Mouse (Mus musculus) heart, embryonic 11.5 days (tissue): ENCODE results near the gene Ergic2. TPM values are rescaled to one million over a fixed set of nuclear protein-coding genes. Genes with fewer than 3 reads are reported as not detected.

Experiments
- ATAC-seq: fragments of 200-750 bp; cut with Nextera tagmentation; replicated peaks from 2 replicates; pipeline ENCODE4 v1.8.0; 2017; ENCODE audit warnings: moderate library complexity; ENCODE audit not compliant: insufficient number of reproducible peaks, low FRiP score, low TSS enrichment
- H3K27ac ChIP-seq: fragments of 300-500 bp; sonication (generic); 2 replicates; pipeline ENCODE4 v1.5.1; 2014; ENCODE audit warnings: mild to moderate bottlenecking, low read depth, low read length
- H3K27me3 ChIP-seq: fragments of 300-500 bp; sonication (generic); 2 replicates; pipeline ENCODE4 v1.6.1; 2014; ENCODE audit warnings: mild to moderate bottlenecking, low read length, mixed read lengths; ENCODE audit not compliant: control insufficient read depth, insufficient read depth
- H3K36me3 ChIP-seq: fragments of 300-500 bp; sonication (generic); 2 replicates; pipeline ENCODE4 v1.6.1; 2014; ENCODE audit warnings: mild to moderate bottlenecking, low read length, moderate library complexity, mixed read lengths; ENCODE audit not compliant: control insufficient read depth, insufficient read depth
- H3K4me1 ChIP-seq: fragments of 300-500 bp; sonication (generic); 2 replicates; pipeline ENCODE4 v1.6.1; 2014; ENCODE audit warnings: low read length; ENCODE audit not compliant: control insufficient read depth, insufficient read depth
- H3K4me2 ChIP-seq: fragments of 300-500 bp; sonication (generic); 2 replicates; pipeline ENCODE4 v1.6.1; 2014; ENCODE audit warnings: mild to moderate bottlenecking, moderate library complexity
- H3K4me3 ChIP-seq: fragments of 300-500 bp; sonication (generic); 2 replicates; pipeline ENCODE4 v1.5.1; 2014; ENCODE audit warnings: low read depth, low read length
- H3K9ac ChIP-seq: fragments of 300-500 bp; sonication (generic); 2 replicates; pipeline ENCODE4 v1.6.1; 2014; ENCODE audit warnings: mild to moderate bottlenecking, low read depth, low read length, moderate library complexity
- H3K9me3 ChIP-seq: fragments of 300-500 bp; sonication (generic); replicated peaks from 2 replicates; pipeline ENCODE4 v1.6.1; 2016; ENCODE audit warnings: low read length; ENCODE audit not compliant: control insufficient read depth
- WGBS: fragments of 180-500 bp; shearing (Covaris S2); extraction: QIAGEN DNeasy Blood & Tissue Kit; methylation state at CpG from one replicate; pipeline ENCODE4 v1.1.7; 2014; ENCODE audit not compliant: insufficient replicate concordance; 5-methylcytosine and 5-hydroxymethylcytosine counted together
- polyA plus RNA-seq: library from polyadenylated mRNA; unstranded; fragments of >200 nt; fragmentation: Nextera tagmentation; extraction: Ambion mirVana; gene quantifications from 2 replicates; pipeline ENCODE4 v1.2.1, GENCODE M21; 2014

Ergic2 gene
- polyA plus RNA-seq, 1 experiment from 2014 or later, result 176 TPM

GRCm38 (mm10) chr6:148133536-148133935 is 78.6 kb downstream of the Ergic2 start:
- Histone ChIP-seq H3K4me3 (no peak overlapping the region), H3K9me3 (no peaks in the 10 kb centered on the region), H3K27me3 (no peaks in the 10 kb centered on the region), H3K36me3 (no peaks in the 10 kb centered on the region), H3K27ac (no peak overlapping the region), H3K4me2 (no peak overlapping the region), H3K4me1 (no peaks in the 10 kb centered on the region), H3K9ac (no peak overlapping the region)
- ATAC-seq, result no peak

GRCm38 (mm10) chr6:148132314-148132713 is 79.9 kb downstream of the Ergic2 start:
- Histone ChIP-seq H3K4me3 (no peak overlapping the region), H3K9ac (no peak overlapping the region), H3K36me3 (no peaks in the 10 kb centered on the region), H3K4me1 (no peaks in the 10 kb centered on the region), H3K9me3 (no peaks in the 10 kb centered on the region), H3K27me3 (no peaks in the 10 kb centered on the region), H3K4me2 (no peak overlapping the region), H3K27ac (no peak overlapping the region)
- 77% methylated on average over 10 of the region's 10 CpGs for WGBS
- ATAC-seq, result no peak

Other genes with a start within 250 kb of the Ergic2 start
- 1.5 and 2.0 TPM in 2 replicates for gene Far2, start 165.1 kb downstream of the Ergic2 start, polyA plus RNA-seq
- gene Tmtc1, start 232.0 kb upstream of the Ergic2 start, polyA plus RNA-seq, result 1.4 and 2.7 TPM in 2 replicates